Mouse (Mus musculus): ENCODE data around the gene Tubb4b.

DNA sequence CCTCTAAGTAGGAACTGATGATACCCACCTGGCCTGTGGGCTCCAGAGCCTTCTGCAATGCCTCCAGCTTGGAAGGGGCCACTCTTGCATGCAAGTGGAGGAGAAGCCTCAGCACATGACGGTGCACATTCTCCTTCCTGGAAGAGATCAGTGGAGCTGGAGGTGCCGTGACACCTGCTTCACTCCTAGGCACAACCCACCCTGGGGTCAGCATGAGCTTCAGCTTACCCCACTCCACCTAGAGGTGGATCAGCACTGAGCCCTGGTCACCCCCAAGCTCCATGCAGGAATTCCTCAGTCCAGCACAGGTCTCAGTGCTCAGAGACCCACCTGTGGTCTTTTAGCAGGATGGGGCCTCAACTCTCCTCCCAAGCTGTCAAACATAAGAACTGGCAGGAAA lies 23.9 kb downstream of the Tubb4b start:
- no peak for TF ChIP-seq CTCF (IDR thresholded peaks at IDR 0.05; ENCODE audit: low read depth, low read length)
- no peak for TF ChIP-seq POLR2A (IDR thresholded peaks at IDR 0.05; ENCODE audit: insufficient read depth, low read length)

All from ES-Bruce4 (cell line).